Mouse (Mus musculus): Measurements from ENCODE around the gene Batf3.

- TF ChIP-seq CTCF (IDR thresholded peaks at IDR 0.05; ENCODE audit: low read depth) (no peak), EP300 (IDR thresholded peaks at IDR 0.05; ENCODE audit: low read depth) (no peak)
Observed at GRCm38 (mm10) chr1:191085597-191085996, 12.1 kb upstream of the Batf3 start.

Data from liver, postnatal 0 days (tissue).